Mouse (Mus musculus) left cerebral cortex, adult 11 months (tissue): ENCODE measurements at regions not wholly inside any gene's neighbourhood (a gene's known extent, or its start where the extent isn't known, plus 50 kb on each side); places are given as distances from the start of the nearest gene placed in this dataset.
A peak's percentile ranks its signal among the peaks of the same experiment; 100 is the strongest.

Experiments used
- DNase-seq: peaks from one replicate; pipeline ENCODE4 v3.0.0; 2022; ENCODE audit warnings: low spot score

GRCm38 (mm10) chr8:44155705-44156321 is 446.0 kb upstream of the Adam34 start:
- DNase-seq = no peak

GRCm38 (mm10) chr8:44165115-44165514 is 455.3 kb upstream of the Adam34 start:
- DNase-seq = no peak

- no peak for DNase-seq
Observed at GRCm38 (mm10) chr8:44177016-44177415, 467.2 kb upstream of the Adam34 start.

GRCm38 (mm10) chr8:44202228-44202627 is 492.4 kb upstream of the Adam34 start:
- DNase-seq = peak; percentile 31

- DNase-seq = no peak
Observed at GRCm38 (mm10) chr8:44206391-44207170, 496.7 kb upstream of the Adam34 start.

GRCm38 (mm10) chr8:44222346-44222745 is 512.5 kb upstream of the Adam34 start:
- no peak for DNase-seq

- DNase-seq = no peak
Observed at GRCm38 (mm10) chr8:44252393-44252792, 542.5 kb upstream of the Adam34 start.

- no peak for DNase-seq
Observed at GRCm38 (mm10) chr8:44257051-44257450, 547.2 kb upstream of the Adam34 start.

- no peak for DNase-seq
Observed at GRCm38 (mm10) chr8:44261039-44261438, 551.2 kb upstream of the Adam34 start.

- no peak for DNase-seq
Observed at GRCm38 (mm10) chr8:44273300-44273699, 563.5 kb upstream of the Adam34 start.

- no peak for DNase-seq
Observed at GRCm38 (mm10) chr8:44318216-44318615, 608.4 kb upstream of the Adam34 start.

GRCm38 (mm10) chr8:44334323-44334993 is 600.8 kb upstream of the Fat1 start:
- DNase-seq = no peak

- no peak for DNase-seq
Observed at GRCm38 (mm10) chr8:44343401-44343800, 591.8 kb upstream of the Fat1 start.

- DNase-seq = no peak
Observed at GRCm38 (mm10) chr8:44343924-44344323, 591.3 kb upstream of the Fat1 start.

- DNase-seq = no peak
Observed at GRCm38 (mm10) chr8:44347412-44347811, 587.8 kb upstream of the Fat1 start.

- DNase-seq = no peak
Observed at GRCm38 (mm10) chr8:44373987-44374386, 561.3 kb upstream of the Fat1 start.

GRCm38 (mm10) chr8:44377731-44378130 is 557.5 kb upstream of the Fat1 start:
- no peak for DNase-seq

- peak; percentile 23 for DNase-seq
Observed at GRCm38 (mm10) chr8:44408462-44408861, 526.8 kb upstream of the Fat1 start.

GRCm38 (mm10) chr8:44410261-44410660 is 525.0 kb upstream of the Fat1 start:
- peak; percentile 25 for DNase-seq

GRCm38 (mm10) chr8:44418003-44418402 is 517.2 kb upstream of the Fat1 start:
- no peak for DNase-seq

GRCm38 (mm10) chr8:44455433-44455832 is 479.8 kb upstream of the Fat1 start:
- DNase-seq = no peak

- no peak for DNase-seq
Observed at GRCm38 (mm10) chr8:44456336-44456735, 478.9 kb upstream of the Fat1 start.

GRCm38 (mm10) chr8:44466409-44467078 is 468.7 kb upstream of the Fat1 start:
- no peak for DNase-seq
